Mouse (Mus musculus) liver, postnatal 0 days (tissue): ENCODE results near the gene Habp2. TPM values are rescaled to one million over a fixed set of nuclear protein-coding genes. Genes with fewer than 3 reads are reported as not detected.

Source experiments
- ATAC-seq: fragments of 200-750 bp; cut with Nextera tagmentation; 2 replicates; pipeline ENCODE4 v1.8.0; 2017; ENCODE audit warnings: mild to moderate bottlenecking, moderate library complexity
- DNase-seq: peaks from one replicate; pipeline ENCODE4 v3.0.0-alpha.2; 2016
- H3K27ac ChIP-seq: fragments of 300-500 bp; sonication (generic); 2 replicates; pipeline ENCODE4 v1.5.1; 2014; ENCODE audit warnings: antibody characterized with exemption, moderate library complexity, mild to moderate bottlenecking, low read depth
- H3K27me3 ChIP-seq: fragments of 300-500 bp; sonication (generic); 2 replicates; pipeline ENCODE4 v1.6.1; 2014; ENCODE audit warnings: low read length, control low read depth, mixed read lengths; ENCODE audit not compliant: insufficient read depth
- H3K36me3 ChIP-seq: fragments of 300-500 bp; sonication (generic); replicated peaks from 2 replicates; pipeline ENCODE4 v1.6.1; 2014; ENCODE audit warnings: mild to moderate bottlenecking, control low read depth, low read length, moderate library complexity, mixed read lengths; ENCODE audit not compliant: insufficient read depth
- H3K4me1 ChIP-seq: fragments of 300-500 bp; sonication (generic); 2 replicates; pipeline ENCODE4 v1.6.1; 2014; ENCODE audit warnings: antibody characterized with exemption, mild to moderate bottlenecking, control low read depth; ENCODE audit not compliant: insufficient read depth
- H3K4me2 ChIP-seq: fragments of 300-500 bp; sonication (generic); 2 replicates; pipeline ENCODE4 v1.6.1; 2014; ENCODE audit warnings: low read depth, mild to moderate bottlenecking, low read length, moderate library complexity, mixed read lengths
- H3K4me3 ChIP-seq: fragments of 300-500 bp; sonication (generic); 2 replicates; pipeline ENCODE4 v1.5.1; 2014; ENCODE audit warnings: low read depth, low read length
- H3K9ac ChIP-seq: fragments of 300-500 bp; sonication (generic); replicated peaks from 2 replicates; pipeline ENCODE4 v1.6.1; 2014; ENCODE audit warnings: mild to moderate bottlenecking, moderate library complexity
- H3K9me3 ChIP-seq: fragments of 300-500 bp; sonication (generic); 2 replicates; pipeline ENCODE4 v1.6.1; 2016; ENCODE audit warnings: mild to moderate bottlenecking, control low read depth, low read length, mixed read lengths
- CTCF ChIP-seq: sonication (generic); IDR thresholded peaks from 2 replicates; pipeline ENCODE4 v1.5.1; 2016; ENCODE audit warnings: antibody characterized with exemption, low read depth
- EP300 ChIP-seq: IDR thresholded peaks from 2 replicates; pipeline ENCODE4 v1.6.1; 2016; ENCODE audit warnings: antibody characterized with exemption, low read depth, mild to moderate bottlenecking
- WGBS: fragments of 180-500 bp; shearing (Covaris S2); extraction: QIAGEN DNeasy Blood & Tissue Kit; methylation state at CpG from one replicate; pipeline ENCODE4 v1.1.7; 2014; ENCODE audit not compliant: insufficient replicate concordance; 5-methylcytosine and 5-hydroxymethylcytosine counted together
- polyA plus RNA-seq: library from polyadenylated mRNA; unstranded; fragments of >200 nt; fragmentation: Nextera tagmentation; extraction: Ambion mirVana; gene quantifications from 2 replicates; pipeline ENCODE4 v1.2.1, GENCODE M21; 2015

The Habp2 gene
- polyA plus RNA-seq, 1 experiment from 2014 or later = 48.4 TPM

- Histone ChIP-seq H3K4me3 (no peak overlapping the region), H3K9ac (no peak overlapping the region), H3K36me3 (no peaks in the 10 kb centered on the region), H3K27me3 (no peaks in the 10 kb centered on the region), H3K4me1 (peaks cover 17% of the 10 kb centered on the region), H3K4me2 (no peak overlapping the region; the same call in 1 of the 2 replicates), H3K9me3 (no peaks in the 10 kb centered on the region), H3K27ac (0 out of 2 replicates have a peak overlapping the region, but pooled peaks have one; percentile 19)
- ATAC-seq (no peak), DNase-seq (no peak)
- TF ChIP-seq EP300 (no peak), CTCF (peak; percentile 63)
- 56% methylated on average over 3 of the region's 3 CpGs for WGBS
Measured at GRCm38 (mm10) chr19:56277140-56277804, 9.7 kb upstream of the Habp2 start.

- peaks cover 17% of the 10 kb centered on the region for H3K4me1 ChIP-seq
- TF ChIP-seq CTCF (no peak; the same call in 1 of the 2 replicates), EP300 (no peak)
- peak overlapping the region; percentile 60 for H3K27ac ChIP-seq
- peak; percentile 96 for ATAC-seq
- no peak overlapping the region for H3K4me3 ChIP-seq
- WGBS = 53% methylated on average over 4 of the region's 4 CpGs
- H3K36me3 ChIP-seq = no peaks in the 10 kb centered on the region
- H3K27me3 ChIP-seq = no peaks in the 10 kb centered on the region
- DNase-seq = peak; percentile 62
- no peak overlapping the region for H3K9ac ChIP-seq
- no peak overlapping the region; the same call in 1 of the 2 replicates for H3K4me2 ChIP-seq
- no peaks in the 10 kb centered on the region for H3K9me3 ChIP-seq
Measured at GRCm38 (mm10) chr19:56277951-56278350, 9.0 kb upstream of the Habp2 start.

GRCm38 (mm10) chr19:56278366-56278765 is 8.6 kb upstream of the Habp2 start:
- no peak for DNase-seq
- ATAC-seq = peak; percentile 77
- Histone ChIP-seq H3K36me3 (no peaks in the 10 kb centered on the region), H3K4me2 (no peak overlapping the region), H3K4me3 (no peak overlapping the region), H3K9ac (no peak overlapping the region), H3K27me3 (no peaks in the 10 kb centered on the region), H3K27ac (peak overlapping the region; percentile 60), H3K9me3 (no peaks in the 10 kb centered on the region), H3K4me1 (peaks cover 17% of the 10 kb centered on the region)
- WGBS = 56% methylated on average over 11 of the region's 11 CpGs
- TF ChIP-seq EP300 = no peak
- no peak for TF ChIP-seq CTCF

GRCm38 (mm10) chr19:56285222-56285621 is 1.7 kb upstream of the Habp2 start:
- Histone ChIP-seq H3K4me1 (peaks cover 3% of the 10 kb centered on the region), H3K27me3 (no peaks in the 10 kb centered on the region), H3K36me3 (no peaks in the 10 kb centered on the region), H3K9me3 (no peaks in the 10 kb centered on the region), H3K4me3 (no peak overlapping the region), H3K27ac (no peak overlapping the region), H3K4me2 (no peak overlapping the region), H3K9ac (no peak overlapping the region)
- TF ChIP-seq EP300 = no peak
- no peak for TF ChIP-seq CTCF
- no peak for DNase-seq
- ATAC-seq = no peak
- 54% methylated on average over 4 of the region's 4 CpGs for WGBS

GRCm38 (mm10) chr19:56287580-56288367 is 837 bp downstream of the Habp2 start:
- H3K36me3 ChIP-seq = no peaks in the 10 kb centered on the region
- peak overlapping the region; percentile 36 for H3K4me3 ChIP-seq
- H3K9ac ChIP-seq = peak overlapping the region; percentile 50
- H3K4me2 ChIP-seq = peak overlapping the region; percentile 63
- ATAC-seq (peak; percentile 14), DNase-seq (no peak)
- TF ChIP-seq EP300 (no peak), CTCF (no peak)
- H3K4me1 ChIP-seq = peaks cover 8% of the 10 kb centered on the region
- WGBS = 57% methylated on average over 15 of the region's 15 CpGs
- no peaks in the 10 kb centered on the region for H3K9me3 ChIP-seq
- no peaks in the 10 kb centered on the region for H3K27me3 ChIP-seq
- H3K27ac ChIP-seq = peak overlapping the region; percentile 77

GRCm38 (mm10) chr19:56288436-56288835 is 1.5 kb downstream of the Habp2 start:
- peak overlapping the region; percentile 77 for H3K27ac ChIP-seq
- peak overlapping the region; percentile 63 for H3K4me2 ChIP-seq

More at GRCm38 (mm10) chr19:56288436-56288835, 1.5 kb downstream of the Habp2 start:
- WGBS = 56% methylated on average over 4 of the region's 4 CpGs
- DNase-seq (no peak), ATAC-seq (peak; percentile 22; the same call in 1 of the 2 replicates)
- no peaks in the 10 kb centered on the region for H3K27me3 ChIP-seq
- peak overlapping the region; percentile 36 for H3K4me3 ChIP-seq
- peaks cover 8% of the 10 kb centered on the region for H3K4me1 ChIP-seq
- H3K9ac ChIP-seq = peak overlapping the region; percentile 50; the same call in 1 of the 2 replicates
- TF ChIP-seq EP300 (no peak), CTCF (no peak)
- H3K36me3 ChIP-seq = no peaks in the 10 kb centered on the region
- H3K9me3 ChIP-seq = no peaks in the 10 kb centered on the region
